Mouse (Mus musculus) stomach, postnatal 0 days (tissue): Measurements from ENCODE around the gene Ppp1r16b.

Experiments
- CTCF ChIP-seq: IDR thresholded peaks from 2 replicates; pipeline ENCODE4 v1.5.1; 2016; ENCODE audit warnings: antibody characterized with exemption, low read depth, mild to moderate bottlenecking, moderate library complexity
- EP300 ChIP-seq: optimal IDR thresholded peaks from 2 replicates; pipeline ENCODE3; 2016; ENCODE audit warnings: antibody characterized with exemption

DNA sequence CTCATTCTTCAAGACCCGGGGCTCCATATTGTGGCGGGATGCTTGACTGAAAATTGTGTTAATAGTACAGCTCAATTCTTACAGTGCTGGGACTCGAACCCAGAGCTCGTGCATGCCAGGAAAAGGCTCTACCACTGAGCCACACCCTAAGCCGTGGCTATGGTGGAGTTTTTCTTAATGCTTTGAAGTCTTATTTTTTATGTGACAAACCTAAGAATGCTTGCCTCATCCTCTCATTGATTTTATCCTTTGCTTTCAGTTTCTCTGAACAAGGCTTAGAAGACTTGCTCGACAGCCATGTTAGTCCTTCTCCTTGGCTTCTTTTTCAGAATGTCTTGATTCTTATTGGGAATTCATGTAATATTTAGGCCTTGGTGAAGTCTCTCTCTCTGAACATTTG lies 40.3 kb downstream of the Ppp1r16b start:
- TF ChIP-seq CTCF = no peak
- TF ChIP-seq EP300 = no peak
